28 mouse cellular contexts compared by ENCODE assay signal in the genomic region with DNA sequence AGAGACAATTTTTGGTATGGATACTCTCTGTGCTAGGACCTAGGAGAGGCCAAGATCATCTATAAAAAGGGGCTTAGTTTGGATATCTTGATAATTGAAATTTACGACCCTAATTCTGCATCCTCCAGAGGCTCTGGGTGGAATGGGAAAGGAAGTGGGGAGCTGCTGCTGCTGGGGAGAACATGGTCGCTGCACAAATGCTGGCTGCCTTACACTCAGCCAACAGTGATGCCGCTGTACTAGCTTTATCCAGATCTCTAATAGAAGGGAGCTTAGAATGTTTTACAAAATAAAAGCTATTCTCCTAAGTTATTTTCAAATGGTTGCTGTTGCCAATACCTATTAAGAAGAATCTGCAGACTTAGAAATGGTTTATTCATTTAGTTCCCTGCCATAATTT.
DNase-seq lines count a peak whose midpoint lies in the region; ATAC-seq and TF ChIP-seq lines count a peak whose summit lies in the region.
"Had no signal": no experiment of that assay in that cellular context is flagged by ENCODE, and none has a peak within 500 bp of the region (broad histone marks: within the 10 kb centered on the region; RNA-seq: fewer than 3 reads in every experiment).

No protein-coding gene starts in this region.

- H3K27ac ChIP-seq in hindbrain, postnatal 0 days = no peak overlapping the region
- H3K27ac ChIP-seq in hindbrain, embryonic 13.5 days = no peak overlapping the region
- H3K27ac ChIP-seq in limb, embryonic 12.5 days = no peak overlapping the region
- no peak overlapping the region; the same call in 1 of the 2 replicates for H3K27ac ChIP-seq in limb, embryonic 10.5 days
- no peak overlapping the region for H3K27ac ChIP-seq in thymus, adult 2 months (ENCODE audit: control insufficient read depth, insufficient read depth, low read length)
- H3K27ac ChIP-seq: embryonic facial prominence, embryonic 12.5 days; embryonic facial prominence, embryonic 15.5 days; forebrain, embryonic 15.5 days; heart, adult 2 months; heart, embryonic 10.5 days; heart, embryonic 13.5 days; hindbrain, embryonic 15.5 days; intestine, embryonic 15.5 days had no signal

- TF ChIP-seq CTCF in hindbrain, postnatal 0 days (IDR thresholded peaks at IDR 0.05; ENCODE audit: low read depth) = no peak
- no peak for TF ChIP-seq CTCF in thymus, adult 2 months (IDR thresholded peaks at IDR 0.05; ENCODE audit: borderline replicate concordance, control insufficient read depth, extremely low read depth, insufficient read depth, low read length, poor library complexity)

- no peaks in the 10 kb centered on the region for H3K36me3 ChIP-seq in hindbrain, postnatal 0 days (ENCODE audit: insufficient read depth, low read length)
- H3K36me3 ChIP-seq in hindbrain, embryonic 13.5 days = no peaks in the 10 kb centered on the region
- no peaks in the 10 kb centered on the region for H3K36me3 ChIP-seq in limb, embryonic 12.5 days
- no peaks in the 10 kb centered on the region for H3K36me3 ChIP-seq in limb, embryonic 10.5 days
- H3K36me3 ChIP-seq in thymus, adult 2 months (ENCODE audit: control insufficient read depth, insufficient read depth, low read length) = no peaks in the 10 kb centered on the region
- H3K36me3 ChIP-seq: embryonic facial prominence, embryonic 12.5 days; embryonic facial prominence, embryonic 15.5 days; forebrain, embryonic 15.5 days; G1E; heart, embryonic 10.5 days; heart, embryonic 13.5 days; hindbrain, embryonic 15.5 days; intestine, embryonic 15.5 days had no signal

- no peak overlapping the region for H3K4me2 ChIP-seq in hindbrain, postnatal 0 days (ENCODE audit: low read depth, low read length)
- no peak overlapping the region for H3K4me2 ChIP-seq in hindbrain, embryonic 13.5 days
- H3K4me2 ChIP-seq in limb, embryonic 12.5 days = no peak overlapping the region
- H3K4me2 ChIP-seq: embryonic facial prominence, embryonic 12.5 days; embryonic facial prominence, embryonic 15.5 days; forebrain, embryonic 15.5 days; heart, embryonic 13.5 days; hindbrain, embryonic 15.5 days; intestine, embryonic 15.5 days had no signal

- no peak for TF ChIP-seq POLR2A in thymus, adult 2 months (IDR thresholded peaks at IDR 0.05; ENCODE audit: control insufficient read depth, extremely low read depth, insufficient read depth, low read length, poor library complexity)

- no peak for DNase-seq in frontal cortex, adult 2 months (ENCODE audit: extremely low spot score in 1 of 2, low spot score in 1 of 2)
- DNase-seq in hindbrain, postnatal 0 days (ENCODE audit: low spot score) = peak; percentile 6
- DNase-seq in limb, embryonic 10.5 days (ENCODE audit: low spot score) = no peak
- no peak for DNase-seq in thymus, adult 2 months
- DNase-seq: adrenal gland, postnatal 10 days; adrenal gland, postnatal 36 days; B cell, adult 2 months; cerebellum, adult 11 months; cerebellum, adult 2 months; cerebellum, adult 9-11 months; cerebellum, postnatal 25 days; gastrocnemius, postnatal 36 days; heart, adult 2 months; heart, postnatal 14 days; heart, postnatal 4 days had no signal

- H3K4me3 ChIP-seq in hindbrain, postnatal 0 days (ENCODE audit: low read length) = no peak overlapping the region
- H3K4me3 ChIP-seq in hindbrain, embryonic 13.5 days = no peak overlapping the region
- H3K4me3 ChIP-seq in limb, embryonic 12.5 days (replicated peaks) = no peak overlapping the region
- no peak overlapping the region for H3K4me3 ChIP-seq in limb, embryonic 10.5 days
- no peak overlapping the region for H3K4me3 ChIP-seq in thymus, adult 2 months (ENCODE audit: control insufficient read depth, insufficient read depth, low read length)
- H3K4me3 ChIP-seq: embryonic facial prominence, embryonic 12.5 days; embryonic facial prominence, embryonic 15.5 days; forebrain, embryonic 15.5 days; heart, adult 2 months; heart, embryonic 10.5 days; heart, embryonic 13.5 days; hindbrain, embryonic 15.5 days; intestine, embryonic 15.5 days had no signal

- ATAC-seq in frontal cortex, adult (ENCODE audit: low TSS enrichment) = peak; percentile 38; the same call in 1 of the 2 replicates
- no peak for ATAC-seq in hindbrain, postnatal 0 days
- ATAC-seq in hindbrain, embryonic 13.5 days (ENCODE audit: low FRiP score) = no peak
- 0 out of 2 replicates have a peak, but pooled peaks have one; percentile 63 for ATAC-seq in limb, embryonic 12.5 days (ENCODE audit: insufficient number of reproducible peaks, insufficient read depth, low FRiP score, low TSS enrichment, low read depth)
- ATAC-seq: forebrain, embryonic 15.5 days; intestine, embryonic 15.5 days; Patski had no signal

- no peaks in the 10 kb centered on the region for H3K27me3 ChIP-seq in hindbrain, postnatal 0 days (ENCODE audit: insufficient read depth, low read length)
- H3K27me3 ChIP-seq in hindbrain, embryonic 13.5 days = no peaks in the 10 kb centered on the region
- no peaks in the 10 kb centered on the region for H3K27me3 ChIP-seq in limb, embryonic 12.5 days
- no peaks in the 10 kb centered on the region for H3K27me3 ChIP-seq in limb, embryonic 10.5 days (ENCODE audit: low read depth, poor library complexity, severe bottlenecking)
- H3K27me3 ChIP-seq in thymus, adult 2 months (ENCODE audit: control insufficient read depth, insufficient read depth, low read length) = no peaks in the 10 kb centered on the region
- H3K27me3 ChIP-seq: CH12.LX; embryonic facial prominence, embryonic 12.5 days; embryonic facial prominence, embryonic 15.5 days; forebrain, embryonic 15.5 days; heart, embryonic 13.5 days; hindbrain, embryonic 15.5 days; intestine, embryonic 15.5 days; Patski had no signal

- no peaks in the 10 kb centered on the region for H3K9me3 ChIP-seq in hindbrain, postnatal 0 days (ENCODE audit: low read length)
- H3K9me3 ChIP-seq in hindbrain, embryonic 13.5 days = no peaks in the 10 kb centered on the region
- H3K9me3 ChIP-seq in limb, embryonic 12.5 days = no peaks in the 10 kb centered on the region
- H3K9me3 ChIP-seq in limb, embryonic 10.5 days (replicated peaks) = no peaks in the 10 kb centered on the region
- H3K9me3 ChIP-seq: embryonic facial prominence, embryonic 12.5 days; embryonic facial prominence, embryonic 15.5 days; forebrain, embryonic 15.5 days; heart, embryonic 10.5 days; heart, embryonic 13.5 days; hindbrain, embryonic 15.5 days; intestine, embryonic 15.5 days had no signal

- no peak overlapping the region for H3K9ac ChIP-seq in hindbrain, postnatal 0 days (replicated peaks; ENCODE audit: low read length)
- H3K9ac ChIP-seq in hindbrain, embryonic 13.5 days = no peak overlapping the region
- H3K9ac ChIP-seq in limb, embryonic 12.5 days (replicated peaks) = no peak overlapping the region
- H3K9ac ChIP-seq: embryonic facial prominence, embryonic 12.5 days; embryonic facial prominence, embryonic 15.5 days; forebrain, embryonic 15.5 days; heart, embryonic 13.5 days; hindbrain, embryonic 15.5 days; intestine, embryonic 15.5 days had no signal

- WGBS in hindbrain, postnatal 0 days = 64% methylated on average over 3 of the region's 3 CpGs
- 70% methylated on average over 3 of the region's 3 CpGs for WGBS in hindbrain, embryonic 13.5 days
- 23% methylated on average over 3 of the region's 3 CpGs for WGBS in limb, embryonic 12.5 days
- WGBS in limb, embryonic 10.5 days = 74% methylated on average over 3 of the region's 3 CpGs
- 64% methylated on average over 3 of the region's 3 CpGs for WGBS in thymus, adult 2 months

- no peaks in the 10 kb centered on the region for H3K4me1 ChIP-seq in hindbrain, postnatal 0 days (ENCODE audit: insufficient read depth, low read length)
- H3K4me1 ChIP-seq in hindbrain, embryonic 13.5 days (replicated peaks) = no peaks in the 10 kb centered on the region
- peaks cover 7% of the 10 kb centered on the region for H3K4me1 ChIP-seq in limb, embryonic 12.5 days (replicated peaks)
- peaks cover 17% of the 10 kb centered on the region for H3K4me1 ChIP-seq in limb, embryonic 10.5 days
- H3K4me1 ChIP-seq in thymus, adult 2 months (replicated peaks; ENCODE audit: control insufficient read depth, insufficient read depth, low read length) = no peaks in the 10 kb centered on the region
- H3K4me1 ChIP-seq: embryonic facial prominence, embryonic 12.5 days; embryonic facial prominence, embryonic 15.5 days; forebrain, embryonic 15.5 days; heart, embryonic 10.5 days; heart, embryonic 13.5 days; hindbrain, embryonic 15.5 days; intestine, embryonic 15.5 days had no signal

Comparison
In these comparisons a context has a peak if more than half of its experiments do, and no peak if none do; other contexts are left out.
1. ATAC-seq: peak in frontal cortex, adult (single experiment) and limb, embryonic 12.5 days (single experiment); none in hindbrain, postnatal 0 days (single experiment) and hindbrain, embryonic 13.5 days (single experiment).